15 mouse cellular contexts compared by ENCODE assay signal in the genomic region with DNA sequence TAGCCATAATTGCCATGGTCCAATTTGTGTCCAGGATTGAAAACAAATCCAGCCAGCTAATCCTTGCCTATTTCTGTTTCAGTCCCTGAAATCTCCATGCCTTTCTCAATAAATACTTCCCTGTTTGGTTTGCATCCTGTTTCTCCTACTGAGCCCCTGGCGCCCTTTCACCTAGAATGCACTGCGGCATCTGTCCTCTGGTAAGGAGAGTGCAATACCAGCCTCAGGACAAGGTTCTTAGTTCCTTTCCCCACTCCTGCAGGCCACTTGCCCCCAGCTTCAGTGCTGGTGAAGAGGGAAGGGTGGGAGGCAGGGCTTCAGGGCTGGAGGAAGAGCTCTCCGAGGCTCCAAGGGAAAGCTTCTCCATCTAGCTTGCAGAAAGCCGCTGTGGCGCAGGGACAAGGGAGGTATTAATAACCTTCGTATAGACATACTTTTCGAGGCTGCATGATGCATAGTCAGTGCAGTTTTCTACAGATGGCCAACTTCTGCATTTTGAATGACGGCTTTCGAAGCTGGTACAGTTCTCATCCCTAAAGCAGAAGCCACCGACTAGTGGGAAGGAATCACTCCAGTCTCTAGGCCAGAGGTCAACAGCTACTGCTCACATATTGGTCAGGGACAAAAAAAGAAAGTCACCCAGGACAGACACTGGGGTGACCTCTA. TPM values are rescaled to one million over a fixed set of nuclear protein-coding genes. Genes with fewer than 3 reads are reported as not detected.
DNase-seq lines count a peak whose midpoint lies in the region; ATAC-seq and TF ChIP-seq lines count a peak whose summit lies in the region.
"Had no signal": no experiment of that assay in that cellular context is flagged by ENCODE, and none has a peak within 500 bp of the region (broad histone marks: within the 10 kb centered on the region; RNA-seq: fewer than 3 reads in every experiment).

No protein-coding gene starts in this region.

- peak; percentile 47 for DNase-seq in lung, postnatal 0 days (ENCODE audit: low spot score)
- no peak for DNase-seq in lung, postnatal 25 days (ENCODE audit: low spot score)
- peak; percentile 12 to 18 for DNase-seq in heart, postnatal 14 days
- DNase-seq in splenic B cell, adult 2 months (ENCODE audit: low read depth, low spot score), result peak; percentile 49
- no peak for DNase-seq in adrenal gland, adult 18-20 months (ENCODE audit: low spot score in 2 of 2)
- DNase-seq: adrenal gland, adult 8-10 months; cerebellum, adult 18-20 months; gastrocnemius, postnatal 10 days; kidney, postnatal 36 days; right cerebral cortex, postnatal 25 days had no signal

- peaks cover 13% of the 10 kb centered on the region; the same call in 1 of the 2 replicates for H3K4me1 ChIP-seq in lung, postnatal 0 days (ENCODE audit: insufficient read depth, low read depth, low read length)
- no peaks in the 10 kb centered on the region for H3K4me1 ChIP-seq in forebrain, embryonic 15.5 days

- no peaks in the 10 kb centered on the region for H3K36me3 ChIP-seq in lung, postnatal 0 days (ENCODE audit: insufficient read depth, low read length)
- no peaks in the 10 kb centered on the region for H3K36me3 ChIP-seq in splenic B cell, adult 2 months (ENCODE audit: control insufficient read depth, insufficient read depth, low read length, poor library complexity, severe bottlenecking)
- no peaks in the 10 kb centered on the region for H3K36me3 ChIP-seq in forebrain, embryonic 15.5 days

- H3K27ac ChIP-seq in lung, postnatal 0 days (ENCODE audit: low read length), result 0 out of 2 replicates have a peak overlapping the region, but pooled peaks have one; percentile 48
- H3K27ac ChIP-seq in forebrain, embryonic 15.5 days (replicated peaks), result no peak overlapping the region

- H3K4me2 ChIP-seq in lung, postnatal 0 days (replicated peaks; ENCODE audit: low read depth, low read length), result no peak overlapping the region
- no peak overlapping the region for H3K4me2 ChIP-seq in forebrain, embryonic 15.5 days (replicated peaks)
- H3K4me2 ChIP-seq: midbrain, embryonic 11.5 days had no signal

- ATAC-seq in lung, postnatal 0 days, result peak; percentile 24; the same call in 1 of the 2 replicates
- peak; percentile 46 for ATAC-seq in common myeloid progenitor, adult 5-6 weeks (replicated peaks; ENCODE audit: low read depth, poor library complexity, severe bottlenecking)
- no peak for ATAC-seq in activated CD4-positive, CD25-positive, alpha-beta regulatory T cell, adult 4 months
- no peak for ATAC-seq in forebrain, embryonic 15.5 days (replicated peaks)
- ATAC-seq: inflammation-experienced regulatory T-cells, adult 6 months had no signal

- intact Hi-C loops in heart, postnatal 14 days (cut with DNase I), result loop anchor here (5.0 kb wide), 1 partner anchor 42 kb away; no protein-coding TSS in a partner anchor

- WGBS in lung, postnatal 0 days, result 62% methylated on average over 10 of the region's 10 CpGs
- 85% methylated on average over 10 of the region's 10 CpGs for WGBS in forebrain, embryonic 15.5 days

- H3K4me3 ChIP-seq in lung, postnatal 0 days (ENCODE audit: low read depth, low read length), result no peak overlapping the region
- H3K4me3 ChIP-seq in forebrain, embryonic 15.5 days, result no peak overlapping the region

- no peak for TF ChIP-seq CTCF in lung, postnatal 0 days (IDR thresholded peaks at IDR 0.05)

- H3K9ac ChIP-seq in lung, postnatal 0 days (replicated peaks; ENCODE audit: low read depth), result no peak overlapping the region
- H3K9ac ChIP-seq in forebrain, embryonic 15.5 days (replicated peaks), result no peak overlapping the region

- no peaks in the 10 kb centered on the region for H3K27me3 ChIP-seq in lung, postnatal 0 days (replicated peaks; ENCODE audit: insufficient read depth, low read length)
- H3K27me3 ChIP-seq in splenic B cell, adult 2 months (ENCODE audit: control insufficient read depth, insufficient read depth, low read length, poor library complexity, severe bottlenecking), result no peaks in the 10 kb centered on the region
- no peaks in the 10 kb centered on the region for H3K27me3 ChIP-seq in forebrain, embryonic 15.5 days

- no peaks in the 10 kb centered on the region for H3K9me3 ChIP-seq in lung, postnatal 0 days (ENCODE audit: low read length)
- no peaks in the 10 kb centered on the region for H3K9me3 ChIP-seq in forebrain, embryonic 15.5 days

- no peak for TF ChIP-seq EP300 in lung, postnatal 0 days (IDR thresholded peaks at IDR 0.05)

RNA-seq across cellular contexts. Expression of a gene that starts 10.8 kb away (rescaled TPM):
- polyA plus RNA-seq in lung, postnatal 0 days (2015; fragmentation: Nextera tagmentation; extraction: Ambion mirVana), result 329 and 354 TPM in 2 replicates
- 111 and 156 TPM in 2 replicates for total RNA-seq in common myeloid progenitor, adult 5-6 weeks (2017)
- 100 to 1,000 TPM; 150 to 157 TPM for total RNA-seq in heart, postnatal 14 days (2021)
- 100 to 1,000 TPM; 186 to 204 TPM for polyA plus RNA-seq in activated CD4-positive, CD25-positive, alpha-beta regulatory T cell, adult 4 months (2017; shearing (Covaris generic))
- 150 and 156 TPM in 2 replicates for polyA plus RNA-seq in forebrain, embryonic 15.5 days (2015; fragmentation: Nextera tagmentation; extraction: Ambion mirVana)
- total RNA-seq in adrenal gland, adult 18-20 months (2021), result 100 to 1,000 TPM; 234 to 328 TPM

RNA-seq across cellular contexts. Expression of a gene that starts 46.3 kb away (rescaled TPM):
- 11.1 and 11.5 TPM in 2 replicates for polyA plus RNA-seq in lung, postnatal 0 days (2015; fragmentation: Nextera tagmentation; extraction: Ambion mirVana)
- 30.5 and 33.5 TPM in 2 replicates for total RNA-seq in common myeloid progenitor, adult 5-6 weeks (2017)
- total RNA-seq in heart, postnatal 14 days (2021), result 10 to 100 TPM; 75.6 to 75.8 TPM
- 10 to 100 TPM; 12.2 to 12.4 TPM for polyA plus RNA-seq in activated CD4-positive, CD25-positive, alpha-beta regulatory T cell, adult 4 months (2017; shearing (Covaris generic))
- polyA plus RNA-seq in forebrain, embryonic 15.5 days (2015; fragmentation: Nextera tagmentation; extraction: Ambion mirVana), result 13.7 and 14.6 TPM in 2 replicates
- total RNA-seq in adrenal gland, adult 18-20 months (2021), result 10 to 100 TPM; 90.7 to 95.5 TPM

Comparison
In these comparisons a context has a peak if more than half of its experiments do, and no peak if none do; other contexts are left out.
1. DNase-seq: peak in lung, postnatal 0 days (single experiment), heart, postnatal 14 days (2 of 2) and splenic B cell, adult 2 months (single experiment); none in lung, postnatal 25 days (single experiment) and adrenal gland, adult 18-20 months (0 of 2).
2. ATAC-seq: peak in lung, postnatal 0 days (single experiment) and common myeloid progenitor, adult 5-6 weeks (single experiment); none in activated CD4-positive, CD25-positive, alpha-beta regulatory T cell, adult 4 months (single experiment) and forebrain, embryonic 15.5 days (single experiment).